Mouse (Mus musculus) layer of hippocampus, adult 2 months (tissue): ENCODE measurements around the gene Adgrg7. TPM values are rescaled to one million over a fixed set of nuclear protein-coding genes. Genes with fewer than 3 reads are reported as not detected.

Experiments used
- DNase-seq, 2 experiments: peaks; one replicate each; pipeline ENCODE4 v3.0.0; 2022; ENCODE audit warnings: low spot score in 2 of 2
- H3K27ac ChIP-seq: fragments of 200-600 bp; 2 replicates; pipeline ENCODE4 v1.8.1; 2022
- H3K4me3 ChIP-seq: fragments of 200-600 bp; 2 replicates; pipeline ENCODE4 v1.8.1; 2022; ENCODE audit warnings: mild to moderate bottlenecking
- CTCF ChIP-seq: fragments of 200-600 bp; conservative IDR thresholded peaks from 2 replicates; pipeline ENCODE4 v1.8.1; 2022; ENCODE audit warnings: antibody characterized with exemption, mild to moderate bottlenecking, moderate library complexity
- total RNA-seq, 2 experiments: library from RNA; stranded (reverse); gene quantifications; 2 replicates each; pipeline ENCODE4 v1.2.3; 2021

Gene Adgrg7
- total RNA-seq, 2 experiments from 2014 or later = not detected

DNA sequence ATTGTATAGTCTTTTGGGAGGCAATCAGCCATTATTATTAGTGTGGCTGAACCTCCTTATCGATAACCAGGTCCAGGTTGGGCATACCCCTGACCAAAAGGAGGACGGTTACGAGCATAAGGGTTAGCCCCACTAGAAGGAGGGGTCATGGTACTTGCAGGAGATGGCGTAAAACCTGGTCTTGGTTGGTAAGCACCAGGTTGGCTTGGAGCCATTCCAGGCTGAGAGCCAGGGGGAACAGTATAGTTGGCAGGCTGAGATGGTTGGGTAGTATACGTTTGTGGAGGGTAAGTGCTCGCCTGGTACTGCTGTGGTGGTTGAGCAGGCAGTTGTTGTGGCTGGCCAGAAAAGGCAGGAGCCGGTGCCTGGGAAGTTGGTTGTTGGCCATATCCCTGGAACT is 104.9 kb downstream of the Adgrg7 start:
- no peak overlapping the region for H3K27ac ChIP-seq
- no peak for TF ChIP-seq CTCF
- no peak overlapping the region for H3K4me3 ChIP-seq
- DNase-seq = no peak

DNA sequence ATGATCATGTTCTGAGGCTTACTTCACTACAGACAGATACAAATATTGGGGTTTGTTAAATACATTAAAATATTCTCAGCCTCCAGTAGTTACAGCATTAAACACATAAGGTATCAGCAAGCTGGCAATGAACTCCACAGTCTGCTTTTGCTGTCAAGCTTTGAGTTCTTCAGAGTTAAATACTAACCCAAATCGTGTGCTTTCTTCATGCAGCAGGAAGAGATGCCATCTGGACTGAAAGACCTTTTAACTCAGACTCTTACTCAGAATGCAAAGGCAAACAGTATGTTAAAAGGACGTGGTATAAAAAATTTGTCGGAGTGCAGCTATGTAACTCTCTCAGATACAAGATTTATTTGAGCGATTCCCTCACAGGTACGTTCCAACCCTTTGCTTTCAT is 108.9 kb downstream of the Adgrg7 start:
- no peak overlapping the region for H3K4me3 ChIP-seq
- no peak for TF ChIP-seq CTCF
- peak in 1 of 2 experiments; percentile 10 for DNase-seq
- H3K27ac ChIP-seq = no peak overlapping the region

DNA sequence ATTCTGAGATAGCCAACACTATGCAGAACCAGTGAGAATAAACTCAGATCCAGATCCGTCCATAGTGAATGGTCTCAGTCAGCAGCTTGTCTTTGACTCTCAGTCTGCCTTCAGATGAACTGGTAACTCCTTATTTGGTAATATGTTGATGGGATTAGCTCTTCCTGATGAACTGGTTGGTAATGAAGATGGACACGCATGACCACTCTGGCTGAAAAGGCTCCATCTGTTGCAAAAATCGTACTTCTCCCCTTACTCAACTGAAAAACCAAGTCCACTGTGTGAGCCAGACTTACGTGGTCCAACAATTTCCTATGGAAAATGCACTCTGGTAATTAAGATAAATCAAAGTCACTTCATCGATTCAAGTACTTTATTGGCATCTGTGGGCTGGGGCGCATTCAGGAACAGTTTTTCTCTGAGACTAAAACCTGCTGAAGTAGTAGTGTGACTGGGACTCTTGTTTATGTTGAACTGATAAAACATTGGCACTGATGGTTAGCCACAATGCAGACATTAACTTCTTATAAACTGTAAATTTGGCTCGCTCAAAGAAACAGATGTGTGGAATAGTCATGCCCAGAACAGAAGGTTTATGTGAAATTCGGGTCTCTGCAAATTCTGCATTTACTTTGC is 114.5 kb downstream of the Adgrg7 start:
- no peak for TF ChIP-seq CTCF

DNA sequence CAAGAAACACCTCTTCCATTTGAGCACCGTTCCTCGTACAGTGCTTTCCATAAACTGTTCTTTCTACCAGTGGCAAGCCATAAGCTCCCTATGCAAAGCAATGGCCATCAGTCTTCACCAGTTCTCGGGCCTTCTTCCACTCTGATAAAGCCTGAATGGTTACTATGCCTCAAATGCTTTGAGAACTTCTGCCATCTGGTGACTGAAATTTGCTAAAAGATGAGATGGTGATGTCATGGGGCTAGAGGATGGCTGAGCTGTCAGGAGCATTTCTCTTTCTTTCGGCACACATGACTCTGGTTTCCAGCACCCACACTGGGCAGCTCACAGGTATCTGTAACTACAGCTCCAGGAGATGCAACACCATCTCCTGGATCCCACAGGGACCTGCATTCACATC is 118.5 kb downstream of the Adgrg7 start:
- Histone ChIP-seq H3K27ac (no peak overlapping the region), H3K4me3 (no peak overlapping the region)
- peak; percentile 71 for TF ChIP-seq CTCF
- peak; percentile 42 to 43 for DNase-seq

More for the DNA sequence above, 114.5 kb downstream of the Adgrg7 start:
- Histone ChIP-seq H3K4me3 (no peak overlapping the region), H3K27ac (no peak overlapping the region)
- no peak for DNase-seq

Other genes with a start within 250 kb of the Adgrg7 start
- gene Tfg, start 78.4 kb downstream of the Adgrg7 start, total RNA-seq = 10 to 100 TPM; 54.2 to 55.3 TPM
- under 1 TPM; 0.38 to 0.64 TPM for gene Tmem45a, start 90.3 kb upstream of the Adgrg7 start, total RNA-seq
- 1 to 10 TPM; 2.0 to 2.1 TPM for gene Lnp1, start 132.2 kb upstream of the Adgrg7 start, total RNA-seq